Mouse (Mus musculus): ENCODE data around the gene Stxbp4. TPM values are rescaled to one million over a fixed set of nuclear protein-coding genes. Genes with fewer than 3 reads are reported as not detected.

Gene Stxbp4
- polyA plus RNA-seq, 1 experiment from 2014 or later = 1.9 TPM

- ATAC-seq (no peak), DNase-seq (no peak)
- Histone ChIP-seq H3K27me3 (ENCODE audit: insufficient read depth, low read length) (no peaks in the 10 kb centered on the region), H3K9me3 (ENCODE audit: low read length) (no peaks in the 10 kb centered on the region), H3K9ac (replicated peaks) (no peak overlapping the region), H3K36me3 (replicated peaks; ENCODE audit: insufficient read depth, low read length) (no peaks in the 10 kb centered on the region), H3K4me2 (ENCODE audit: low read depth, low read length) (no peak overlapping the region), H3K27ac (ENCODE audit: low read depth) (no peak overlapping the region), H3K4me3 (ENCODE audit: low read depth, low read length) (no peak overlapping the region), H3K4me1 (ENCODE audit: insufficient read depth) (no peaks in the 10 kb centered on the region)
- TF ChIP-seq CTCF (IDR thresholded peaks at IDR 0.05; ENCODE audit: low read depth) (no peak), EP300 (IDR thresholded peaks at IDR 0.05; ENCODE audit: low read depth) (no peak)
- 88% methylated on average over 3 of the region's 3 CpGs for WGBS (ENCODE audit: insufficient replicate concordance)
Observed at GRCm38 (mm10) chr11:90483766-90484165, 154.1 kb downstream of the Stxbp4 start.

- 50% methylated on average over 1 of the region's 1 CpGs for WGBS (ENCODE audit: insufficient replicate concordance)
- Histone ChIP-seq H3K27me3 (ENCODE audit: insufficient read depth, low read length) (no peaks in the 10 kb centered on the region), H3K36me3 (replicated peaks; ENCODE audit: insufficient read depth, low read length) (no peaks in the 10 kb centered on the region), H3K9me3 (ENCODE audit: low read length) (no peaks in the 10 kb centered on the region), H3K4me1 (ENCODE audit: insufficient read depth) (no peaks in the 10 kb centered on the region), H3K4me2 (ENCODE audit: low read depth, low read length) (no peak overlapping the region), H3K4me3 (ENCODE audit: low read depth, low read length) (no peak overlapping the region), H3K9ac (replicated peaks) (no peak overlapping the region), H3K27ac (ENCODE audit: low read depth) (no peak overlapping the region)
- DNase-seq = no peak
- TF ChIP-seq EP300 (IDR thresholded peaks at IDR 0.05; ENCODE audit: low read depth) = no peak
- TF ChIP-seq CTCF (IDR thresholded peaks at IDR 0.05; ENCODE audit: low read depth) = no peak
- no peak for ATAC-seq
Observed at GRCm38 (mm10) chr11:90481828-90482227, 156.1 kb downstream of the Stxbp4 start.

GRCm38 (mm10) chr11:90470271-90470670, 167.6 kb downstream of the Stxbp4 start:
- no peak overlapping the region for H3K4me2 ChIP-seq (ENCODE audit: low read depth, low read length)
- H3K27me3 ChIP-seq (ENCODE audit: insufficient read depth, low read length) = no peaks in the 10 kb centered on the region
- H3K9ac ChIP-seq (replicated peaks) = no peak overlapping the region
- no peaks in the 10 kb centered on the region for H3K4me1 ChIP-seq (ENCODE audit: insufficient read depth)
- DNase-seq (no peak), ATAC-seq (no peak)
- WGBS (ENCODE audit: insufficient replicate concordance) = 79% methylated on average over 4 of the region's 4 CpGs
- no peak overlapping the region for H3K4me3 ChIP-seq (ENCODE audit: low read depth, low read length)
- H3K36me3 ChIP-seq (replicated peaks; ENCODE audit: insufficient read depth, low read length) = no peaks in the 10 kb centered on the region
- TF ChIP-seq EP300 (IDR thresholded peaks at IDR 0.05; ENCODE audit: low read depth) (no peak), CTCF (IDR thresholded peaks at IDR 0.05; ENCODE audit: low read depth) (no peak)
- H3K9me3 ChIP-seq (ENCODE audit: low read length) = no peaks in the 10 kb centered on the region
- no peak overlapping the region for H3K27ac ChIP-seq (ENCODE audit: low read depth)

GRCm38 (mm10) chr11:90464046-90464595, 173.8 kb downstream of the Stxbp4 start:
- Histone ChIP-seq H3K9me3 (ENCODE audit: low read length) (no peaks in the 10 kb centered on the region), H3K27me3 (ENCODE audit: insufficient read depth, low read length) (no peaks in the 10 kb centered on the region), H3K4me1 (ENCODE audit: insufficient read depth) (no peaks in the 10 kb centered on the region), H3K36me3 (replicated peaks; ENCODE audit: insufficient read depth, low read length) (no peaks in the 10 kb centered on the region), H3K4me2 (ENCODE audit: low read depth, low read length) (no peak overlapping the region), H3K27ac (ENCODE audit: low read depth) (no peak overlapping the region), H3K9ac (replicated peaks) (no peak overlapping the region), H3K4me3 (ENCODE audit: low read depth, low read length) (no peak overlapping the region)
- WGBS (ENCODE audit: insufficient replicate concordance) = 70% methylated on average over 10 of the region's 10 CpGs
- no peak for TF ChIP-seq EP300 (IDR thresholded peaks at IDR 0.05; ENCODE audit: low read depth)
- no peak for TF ChIP-seq CTCF (IDR thresholded peaks at IDR 0.05; ENCODE audit: low read depth)
- DNase-seq = no peak
- ATAC-seq = no peak

- Histone ChIP-seq H3K9me3 (ENCODE audit: low read length) (no peaks in the 10 kb centered on the region), H3K36me3 (replicated peaks; ENCODE audit: insufficient read depth, low read length) (no peaks in the 10 kb centered on the region), H3K4me3 (ENCODE audit: low read depth, low read length) (no peak overlapping the region), H3K27ac (ENCODE audit: low read depth) (no peak overlapping the region), H3K27me3 (ENCODE audit: insufficient read depth, low read length) (no peaks in the 10 kb centered on the region), H3K9ac (replicated peaks) (no peak overlapping the region), H3K4me2 (ENCODE audit: low read depth, low read length) (no peak overlapping the region), H3K4me1 (ENCODE audit: insufficient read depth) (no peaks in the 10 kb centered on the region)
- no peak for TF ChIP-seq EP300 (IDR thresholded peaks at IDR 0.05; ENCODE audit: low read depth)
- no peak for TF ChIP-seq CTCF (IDR thresholded peaks at IDR 0.05; ENCODE audit: low read depth)
- 82% methylated on average over 3 of the region's 3 CpGs for WGBS (ENCODE audit: insufficient replicate concordance)
- no peak for DNase-seq
- ATAC-seq = no peak
Observed at GRCm38 (mm10) chr11:90460458-90460857, 177.4 kb downstream of the Stxbp4 start.

- WGBS (ENCODE audit: insufficient replicate concordance) = 38% methylated on average over 3 of the region's 3 CpGs
- Histone ChIP-seq H3K9ac (replicated peaks) (no peak overlapping the region), H3K4me2 (ENCODE audit: low read depth, low read length) (no peak overlapping the region), H3K9me3 (ENCODE audit: low read length) (no peaks in the 10 kb centered on the region), H3K27ac (ENCODE audit: low read depth) (no peak overlapping the region), H3K27me3 (ENCODE audit: insufficient read depth, low read length) (no peaks in the 10 kb centered on the region), H3K4me1 (ENCODE audit: insufficient read depth) (no peaks in the 10 kb centered on the region), H3K4me3 (ENCODE audit: low read depth, low read length) (no peak overlapping the region), H3K36me3 (replicated peaks; ENCODE audit: insufficient read depth, low read length) (no peaks in the 10 kb centered on the region)
- DNase-seq (no peak), ATAC-seq (no peak)
- TF ChIP-seq EP300 (IDR thresholded peaks at IDR 0.05; ENCODE audit: low read depth) (no peak), CTCF (IDR thresholded peaks at IDR 0.05; ENCODE audit: low read depth) (no peak)
Observed at GRCm38 (mm10) chr11:90452134-90452533, 185.8 kb downstream of the Stxbp4 start.

DNA sequence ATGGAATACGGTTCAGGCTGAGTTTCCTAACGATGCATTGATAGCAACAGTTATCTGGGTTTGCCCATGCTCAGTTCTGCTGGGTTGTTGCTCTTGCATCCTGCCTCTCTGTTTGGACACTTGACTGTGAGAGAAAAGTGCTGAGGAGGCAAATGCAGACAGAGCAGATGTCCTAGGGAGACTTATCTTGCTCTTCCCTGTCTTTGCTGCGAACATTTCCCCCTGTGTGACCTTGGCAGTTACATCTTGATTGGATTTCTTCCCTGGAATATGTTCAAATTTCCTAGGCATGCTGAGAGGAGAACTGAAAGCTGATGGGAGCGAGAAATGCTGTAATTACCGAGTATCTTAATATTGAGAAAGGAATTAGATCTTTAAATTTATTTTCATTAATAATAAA, 186.4 kb downstream of the Stxbp4 start:
- 64% methylated on average over 5 of the region's 5 CpGs for WGBS (ENCODE audit: insufficient replicate concordance)
- H3K36me3 ChIP-seq (replicated peaks; ENCODE audit: insufficient read depth, low read length) = no peaks in the 10 kb centered on the region
- no peaks in the 10 kb centered on the region for H3K4me1 ChIP-seq (ENCODE audit: insufficient read depth)
- no peak overlapping the region for H3K27ac ChIP-seq (ENCODE audit: low read depth)
- TF ChIP-seq CTCF (IDR thresholded peaks at IDR 0.05; ENCODE audit: low read depth) (no peak), EP300 (IDR thresholded peaks at IDR 0.05; ENCODE audit: low read depth) (no peak)
- H3K9me3 ChIP-seq (ENCODE audit: low read length) = no peaks in the 10 kb centered on the region
- no peak overlapping the region for H3K4me3 ChIP-seq (ENCODE audit: low read depth, low read length)
- no peak overlapping the region for H3K9ac ChIP-seq (replicated peaks)
- DNase-seq = no peak
- no peak for ATAC-seq
- no peaks in the 10 kb centered on the region for H3K27me3 ChIP-seq (ENCODE audit: insufficient read depth, low read length)
- H3K4me2 ChIP-seq (ENCODE audit: low read depth, low read length) = no peak overlapping the region

Data from liver, postnatal 0 days (tissue).